Mouse (Mus musculus): Measurements from ENCODE around the gene Tmem178b. TPM values are rescaled to one million over a fixed set of nuclear protein-coding genes. Genes with fewer than 3 reads are reported as not detected.

Gene Tmem178b
- polyA plus RNA-seq, 1 experiment from 2014 or later = 0.67 TPM

DNA sequence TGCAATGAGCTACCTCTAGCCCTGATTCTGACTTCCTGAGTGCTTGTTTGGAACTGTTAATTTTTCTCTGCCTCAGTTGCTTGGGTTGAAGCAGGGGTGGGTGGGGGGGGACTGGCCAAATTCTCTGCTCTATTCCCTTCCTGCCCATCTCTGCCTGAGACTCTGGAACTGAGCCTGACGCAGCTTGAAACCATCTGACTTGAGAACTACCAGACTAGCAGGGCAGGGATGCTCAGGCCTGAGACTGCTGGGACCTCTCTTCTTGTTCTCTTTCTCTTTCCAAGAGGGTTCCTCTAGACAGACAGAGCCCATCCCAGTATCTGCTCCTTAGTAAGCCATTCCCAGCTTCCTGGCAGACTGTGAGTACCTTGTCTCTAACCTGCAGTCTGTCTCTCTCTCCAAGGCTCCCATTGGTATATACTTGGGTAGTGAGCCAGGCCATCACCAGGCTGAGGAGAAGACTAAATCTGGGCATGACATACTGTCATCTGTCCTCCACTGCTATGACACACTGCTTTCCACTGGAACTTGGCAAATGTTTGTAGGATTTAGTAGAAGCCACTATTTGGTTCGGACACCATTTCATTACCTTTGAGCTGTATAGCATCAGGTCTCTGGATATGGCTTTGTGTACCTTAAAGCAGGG, 42.7 kb downstream of the Tmem178b start:
- H3K4me1 ChIP-seq (ENCODE audit: control insufficient read depth, insufficient read depth, low read length) = no peaks in the 10 kb centered on the region
- no peak overlapping the region for H3K27ac ChIP-seq (ENCODE audit: low read length)
- 76% methylated on average over 2 of the region's 2 CpGs for WGBS
- H3K9ac ChIP-seq (ENCODE audit: low read depth, low read length) = no peak overlapping the region
- H3K4me2 ChIP-seq (ENCODE audit: low read depth, low read length) = no peak overlapping the region
- ATAC-seq = no peak
- no peaks in the 10 kb centered on the region for H3K9me3 ChIP-seq (ENCODE audit: control insufficient read depth, low read length)
- no peaks in the 10 kb centered on the region for H3K27me3 ChIP-seq (replicated peaks; ENCODE audit: control insufficient read depth, insufficient read depth, low read length)
- no peak overlapping the region for H3K4me3 ChIP-seq (ENCODE audit: low read length)
- H3K36me3 ChIP-seq (ENCODE audit: control insufficient read depth, insufficient read depth, low read length) = no peaks in the 10 kb centered on the region

DNA sequence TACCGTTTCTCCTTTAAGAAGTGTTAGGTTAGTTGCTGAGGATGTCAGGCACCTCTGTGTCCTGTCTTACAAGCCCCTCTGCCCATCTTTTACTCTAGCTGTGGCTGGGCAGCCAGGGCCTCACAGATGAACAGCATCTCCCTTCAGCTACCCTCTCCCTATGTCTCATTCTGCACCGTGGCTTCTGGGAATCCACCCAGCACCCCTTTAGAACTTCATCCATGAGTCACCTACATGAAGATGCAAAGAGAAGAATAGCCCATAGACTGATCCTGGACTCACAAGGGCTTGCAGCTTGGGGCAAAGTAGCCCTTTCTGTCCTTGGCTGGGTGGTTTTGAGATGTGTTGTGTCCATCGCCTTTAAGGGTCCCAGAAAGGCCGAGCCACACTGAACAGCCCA, 43.4 kb downstream of the Tmem178b start:
- H3K4me1 ChIP-seq (ENCODE audit: control insufficient read depth, insufficient read depth, low read length) = no peaks in the 10 kb centered on the region
- H3K27ac ChIP-seq (ENCODE audit: low read length) = no peak overlapping the region
- no peak for ATAC-seq
- no peaks in the 10 kb centered on the region for H3K36me3 ChIP-seq (ENCODE audit: control insufficient read depth, insufficient read depth, low read length)
- WGBS = 87% methylated on average over 4 of the region's 4 CpGs
- H3K9me3 ChIP-seq (ENCODE audit: control insufficient read depth, low read length) = no peaks in the 10 kb centered on the region
- no peak overlapping the region for H3K4me2 ChIP-seq (ENCODE audit: low read depth, low read length)
- H3K27me3 ChIP-seq (replicated peaks; ENCODE audit: control insufficient read depth, insufficient read depth, low read length) = no peaks in the 10 kb centered on the region
- H3K4me3 ChIP-seq (ENCODE audit: low read length) = no peak overlapping the region
- no peak overlapping the region for H3K9ac ChIP-seq (ENCODE audit: low read depth, low read length)

DNA sequence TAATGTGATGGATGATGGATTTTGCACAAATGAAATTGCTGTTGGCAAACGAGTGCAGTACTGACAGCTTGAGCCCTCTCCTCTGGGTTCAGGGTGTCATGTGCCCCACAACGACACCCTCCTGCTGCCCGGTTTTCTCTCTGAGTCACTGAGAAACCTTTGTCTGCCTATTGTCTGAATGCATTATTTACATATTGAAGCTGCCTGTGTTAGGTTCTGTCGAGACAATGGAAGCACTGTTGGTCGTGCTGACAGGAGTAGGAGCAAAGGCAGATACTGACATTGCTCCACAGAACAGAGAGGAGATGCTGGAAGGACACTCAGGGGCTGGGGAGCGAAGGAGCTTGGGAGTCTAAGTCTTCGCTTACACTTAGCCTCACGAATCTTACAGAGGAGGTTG, 44.2 kb downstream of the Tmem178b start:
- WGBS = 46% methylated on average over 8 of the region's 8 CpGs
- Histone ChIP-seq H3K9ac (ENCODE audit: low read depth, low read length) (no peak overlapping the region), H3K27me3 (replicated peaks; ENCODE audit: control insufficient read depth, insufficient read depth, low read length) (no peaks in the 10 kb centered on the region), H3K4me2 (ENCODE audit: low read depth, low read length) (no peak overlapping the region), H3K36me3 (ENCODE audit: control insufficient read depth, insufficient read depth, low read length) (no peaks in the 10 kb centered on the region), H3K4me3 (ENCODE audit: low read length) (no peak overlapping the region), H3K9me3 (ENCODE audit: control insufficient read depth, low read length) (no peaks in the 10 kb centered on the region), H3K4me1 (ENCODE audit: control insufficient read depth, insufficient read depth, low read length) (no peaks in the 10 kb centered on the region), H3K27ac (ENCODE audit: low read length) (no peak overlapping the region)
- ATAC-seq = no peak

DNA sequence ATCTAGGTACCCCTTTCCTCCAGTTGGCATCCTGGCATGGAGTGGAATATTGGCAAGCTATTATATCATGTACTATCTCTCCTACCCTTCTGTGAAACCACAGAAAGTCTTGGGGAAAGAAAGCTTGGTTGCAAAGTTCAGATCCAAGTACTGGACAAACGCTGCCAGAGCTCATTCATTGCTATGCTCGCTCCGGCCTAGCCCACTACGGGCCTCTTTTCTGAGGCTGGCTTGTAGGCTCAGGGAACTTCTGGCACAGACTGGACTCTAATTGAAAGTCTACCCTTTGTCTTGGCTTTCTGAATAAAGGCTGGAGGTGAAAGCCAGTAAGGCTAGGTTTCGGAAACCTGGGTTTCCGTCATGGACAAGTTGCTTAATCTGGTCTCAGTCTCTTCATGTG, 44.7 kb downstream of the Tmem178b start:
- Histone ChIP-seq H3K4me3 (ENCODE audit: low read length) (no peak overlapping the region), H3K27me3 (replicated peaks; ENCODE audit: control insufficient read depth, insufficient read depth, low read length) (no peaks in the 10 kb centered on the region)
- WGBS = 90% methylated on average over 6 of the region's 6 CpGs

DNA sequence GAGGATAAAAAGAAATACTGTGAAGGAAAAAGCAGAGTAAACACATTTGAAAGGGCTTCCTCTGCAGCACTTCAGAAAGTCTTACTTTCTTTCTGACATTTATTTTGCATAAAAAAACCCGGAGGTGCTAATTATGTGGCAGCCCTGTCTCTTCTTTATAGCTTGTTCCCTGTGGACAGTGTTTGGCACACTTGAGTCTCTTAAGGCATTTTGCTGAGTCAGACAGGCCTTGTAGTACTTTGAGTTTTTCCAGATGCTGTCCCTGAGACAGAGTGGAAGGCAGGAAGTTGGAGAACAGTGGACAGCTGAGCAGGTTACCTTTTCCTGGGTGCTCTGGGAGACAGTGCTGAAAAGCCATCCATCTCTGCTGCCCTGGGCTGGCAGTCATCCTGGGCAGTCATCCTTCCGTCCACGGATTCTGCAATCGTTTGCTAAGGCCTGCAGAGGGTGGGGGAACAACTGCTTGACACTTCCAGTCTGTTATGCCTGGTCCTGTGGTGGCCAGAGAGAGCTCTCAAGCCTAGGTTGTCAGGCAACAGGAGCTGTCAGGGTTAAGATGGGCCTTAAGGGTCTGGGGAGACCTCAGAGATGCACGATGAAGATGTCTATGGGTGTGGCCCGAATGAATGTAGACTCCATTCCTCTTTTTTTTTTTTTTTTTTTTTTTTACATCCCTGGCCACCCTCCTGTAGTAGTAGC, 46.1 kb downstream of the Tmem178b start:
- H3K4me2 ChIP-seq (ENCODE audit: low read depth, low read length) = no peak overlapping the region
- H3K36me3 ChIP-seq (ENCODE audit: control insufficient read depth, insufficient read depth, low read length) = no peaks in the 10 kb centered on the region
- H3K4me1 ChIP-seq (ENCODE audit: control insufficient read depth, insufficient read depth, low read length) = no peaks in the 10 kb centered on the region
- no peak overlapping the region for H3K27ac ChIP-seq (ENCODE audit: low read length)
- 69% methylated on average over 6 of the region's 6 CpGs for WGBS
- no peaks in the 10 kb centered on the region for H3K9me3 ChIP-seq (ENCODE audit: control insufficient read depth, low read length)
- no peak for ATAC-seq
- H3K9ac ChIP-seq (ENCODE audit: low read depth, low read length) = no peak overlapping the region
- no peak overlapping the region for H3K4me3 ChIP-seq (ENCODE audit: low read length)
- no peaks in the 10 kb centered on the region for H3K27me3 ChIP-seq (replicated peaks; ENCODE audit: control insufficient read depth, insufficient read depth, low read length)

More for the DNA sequence above, 44.7 kb downstream of the Tmem178b start:
- no peak overlapping the region for H3K9ac ChIP-seq (ENCODE audit: low read depth, low read length)
- no peak overlapping the region for H3K4me2 ChIP-seq (ENCODE audit: low read depth, low read length)
- no peak overlapping the region for H3K27ac ChIP-seq (ENCODE audit: low read length)
- no peaks in the 10 kb centered on the region for H3K36me3 ChIP-seq (ENCODE audit: control insufficient read depth, insufficient read depth, low read length)
- H3K4me1 ChIP-seq (ENCODE audit: control insufficient read depth, insufficient read depth, low read length) = no peaks in the 10 kb centered on the region
- no peak for ATAC-seq
- H3K9me3 ChIP-seq (ENCODE audit: control insufficient read depth, low read length) = no peaks in the 10 kb centered on the region

DNA sequence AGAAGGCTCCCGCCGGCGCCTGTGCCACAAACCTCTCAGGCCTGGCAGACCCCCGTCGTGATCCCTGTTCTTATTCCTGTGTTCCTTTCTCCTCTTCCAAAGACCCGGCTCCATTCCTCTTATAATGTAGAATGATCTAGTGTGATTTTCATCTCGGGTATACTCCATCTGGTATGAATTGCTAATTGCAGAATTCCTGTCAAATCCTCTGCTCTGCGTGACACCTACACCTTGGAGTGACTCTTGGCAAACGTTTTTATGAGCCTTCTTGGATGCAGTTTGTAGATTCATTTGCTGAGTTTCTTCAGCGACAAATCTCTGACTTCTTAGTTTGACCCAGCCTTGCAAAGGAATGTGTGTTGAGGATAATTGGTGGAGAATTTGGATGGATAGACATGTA, 53.4 kb downstream of the Tmem178b start:
- Histone ChIP-seq H3K36me3 (ENCODE audit: control insufficient read depth, insufficient read depth, low read length) (no peaks in the 10 kb centered on the region), H3K9ac (ENCODE audit: low read depth, low read length) (no peak overlapping the region), H3K27ac (ENCODE audit: low read length) (no peak overlapping the region), H3K4me1 (ENCODE audit: control insufficient read depth, insufficient read depth, low read length) (no peaks in the 10 kb centered on the region), H3K9me3 (ENCODE audit: control insufficient read depth, low read length) (no peaks in the 10 kb centered on the region), H3K4me3 (ENCODE audit: low read length) (no peak overlapping the region), H3K4me2 (ENCODE audit: low read depth, low read length) (no peak overlapping the region), H3K27me3 (replicated peaks; ENCODE audit: control insufficient read depth, insufficient read depth, low read length) (no peaks in the 10 kb centered on the region)
- ATAC-seq = no peak
- 78% methylated on average over 10 of the region's 10 CpGs for WGBS

DNA sequence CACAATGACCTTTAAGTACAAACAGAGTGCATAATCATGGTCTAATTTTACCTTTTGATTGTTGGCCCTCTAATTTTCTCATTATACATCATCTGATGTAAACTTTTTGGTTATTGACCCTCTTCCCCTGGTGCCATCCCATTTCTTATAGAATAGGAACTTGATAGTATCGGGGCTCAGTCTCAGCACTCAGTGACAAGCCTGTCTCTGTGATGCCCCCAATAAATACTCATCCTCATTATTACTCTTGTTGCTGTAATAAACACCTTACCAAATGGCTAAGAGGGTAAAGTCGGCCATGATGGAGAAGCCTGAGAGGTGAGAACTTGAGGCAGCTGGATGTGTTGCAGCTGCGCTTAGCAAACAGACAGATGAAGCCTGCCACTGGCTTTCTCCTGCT, 63.5 kb downstream of the Tmem178b start:
- no peaks in the 10 kb centered on the region for H3K9me3 ChIP-seq (ENCODE audit: control insufficient read depth, low read length)
- H3K27ac ChIP-seq (ENCODE audit: low read length) = no peak overlapping the region
- no peaks in the 10 kb centered on the region for H3K27me3 ChIP-seq (replicated peaks; ENCODE audit: control insufficient read depth, insufficient read depth, low read length)
- H3K36me3 ChIP-seq (ENCODE audit: control insufficient read depth, insufficient read depth, low read length) = no peaks in the 10 kb centered on the region
- H3K4me1 ChIP-seq (ENCODE audit: control insufficient read depth, insufficient read depth, low read length) = no peaks in the 10 kb centered on the region
- no peak overlapping the region for H3K4me3 ChIP-seq (ENCODE audit: low read length)
- no peak for ATAC-seq
- no peak overlapping the region for H3K4me2 ChIP-seq (ENCODE audit: low read depth, low read length)
- H3K9ac ChIP-seq (ENCODE audit: low read depth, low read length) = no peak overlapping the region
- WGBS = 62% methylated on average over 3 of the region's 3 CpGs

DNA sequence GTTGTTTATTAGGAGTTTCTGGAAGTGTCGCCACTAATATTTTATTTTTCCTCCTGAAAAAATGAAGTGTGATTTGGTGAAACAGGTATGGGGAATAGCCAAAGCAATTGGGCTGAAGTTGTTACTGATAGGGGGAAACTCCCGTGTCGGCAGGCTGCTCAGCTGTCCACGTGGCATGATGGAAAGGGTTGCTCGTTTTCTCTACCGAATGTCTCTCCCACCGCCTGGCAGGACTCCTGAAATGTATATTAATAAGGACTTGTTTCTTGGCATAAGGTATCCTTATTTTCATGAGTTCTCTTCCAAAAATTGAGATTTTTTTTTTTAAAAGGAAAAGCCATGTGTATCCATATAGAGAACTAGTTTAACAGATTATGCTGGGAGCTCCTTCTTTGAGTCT, 67.8 kb downstream of the Tmem178b start:
- no peaks in the 10 kb centered on the region for H3K9me3 ChIP-seq (ENCODE audit: control insufficient read depth, low read length)
- no peak overlapping the region for H3K4me2 ChIP-seq (ENCODE audit: low read depth, low read length)
- H3K4me1 ChIP-seq (ENCODE audit: control insufficient read depth, insufficient read depth, low read length) = no peaks in the 10 kb centered on the region
- WGBS = 81% methylated on average over 7 of the region's 7 CpGs
- no peak for ATAC-seq
- no peaks in the 10 kb centered on the region for H3K36me3 ChIP-seq (ENCODE audit: control insufficient read depth, insufficient read depth, low read length)
- no peaks in the 10 kb centered on the region for H3K27me3 ChIP-seq (replicated peaks; ENCODE audit: control insufficient read depth, insufficient read depth, low read length)
- H3K9ac ChIP-seq (ENCODE audit: low read depth, low read length) = no peak overlapping the region
- no peak overlapping the region for H3K27ac ChIP-seq (ENCODE audit: low read length)
- no peak overlapping the region for H3K4me3 ChIP-seq (ENCODE audit: low read length)

DNA sequence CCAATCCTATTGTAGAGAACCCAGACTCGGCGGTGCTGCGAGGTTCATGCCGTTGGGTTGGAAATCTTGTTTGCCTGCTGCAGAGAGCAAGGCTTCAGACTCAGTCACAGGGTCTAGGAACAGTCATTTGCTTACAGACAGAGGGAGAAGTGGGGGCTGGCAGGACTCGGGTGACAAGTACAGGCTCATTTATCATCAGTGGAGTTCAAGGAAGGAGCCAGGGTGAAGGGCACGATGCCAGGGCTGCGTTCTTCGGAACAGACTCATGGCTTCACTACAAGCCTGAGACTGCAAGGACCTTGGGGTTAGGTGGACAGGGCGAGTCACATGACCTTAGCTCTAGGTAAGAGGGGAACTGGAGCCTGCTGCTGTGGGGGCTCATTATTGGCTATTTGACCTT, 71.8 kb downstream of the Tmem178b start:
- WGBS = 87% methylated on average over 9 of the region's 9 CpGs
- Histone ChIP-seq H3K27me3 (replicated peaks; ENCODE audit: control insufficient read depth, insufficient read depth, low read length) (no peaks in the 10 kb centered on the region), H3K27ac (ENCODE audit: low read length) (no peak overlapping the region), H3K36me3 (ENCODE audit: control insufficient read depth, insufficient read depth, low read length) (no peaks in the 10 kb centered on the region), H3K4me2 (ENCODE audit: low read depth, low read length) (no peak overlapping the region), H3K9me3 (ENCODE audit: control insufficient read depth, low read length) (no peaks in the 10 kb centered on the region), H3K4me1 (ENCODE audit: control insufficient read depth, insufficient read depth, low read length) (no peaks in the 10 kb centered on the region), H3K4me3 (ENCODE audit: low read length) (no peak overlapping the region), H3K9ac (ENCODE audit: low read depth, low read length) (no peak overlapping the region)
- ATAC-seq = no peak

Data from intestine, embryonic 16.5 days (tissue).